Mouse (Mus musculus): ENCODE results near the gene Cfap299. TPM values are rescaled to one million over a fixed set of nuclear protein-coding genes. Genes with fewer than 3 reads are reported as not detected.
"Not testable (repeated sequence)": the region's sequence is repeated elsewhere in the genome, so short reads cannot be mapped to it uniquely, and the experiment has no call there.

Gene Cfap299
- total RNA-seq (2021), result 1 to 10 TPM in 1 of 2 experiments, under 1 TPM in 1; 0.70 to 1.5 TPM

GRCm38 (mm10) chr5:98328848-98329624 lies at the start of gene Cfap299:
Cfap299 (plus strand) TSS chr5:98329304.
- DNase-seq, result peak; percentile 86
- intact Hi-C loops (cut with DNase I), result loop anchor here (5.0 to 10.0 kb wide), 2 partner anchors 134 to 1202 kb away; no protein-coding TSS in a partner anchor

- DNase-seq, result no peak
- intact Hi-C loops (cut with DNase I), result no loop called here
Observed at GRCm38 (mm10) chr5:98281993-98282392, 47.1 kb upstream of the Cfap299 start.

- DNase-seq, result peak; percentile 17
Observed at GRCm38 (mm10) chr5:98283696-98284478, 45.2 kb upstream of the Cfap299 start.

GRCm38 (mm10) chr5:98290642-98291041 lies 38.5 kb upstream of the Cfap299 start:
- no peak for DNase-seq
- intact Hi-C loops (cut with DNase I), result no loop called here

More at GRCm38 (mm10) chr5:98283696-98284478, 45.2 kb upstream of the Cfap299 start:
- intact Hi-C loops (cut with DNase I), result no loop called here

GRCm38 (mm10) chr5:98292388-98293048 lies 36.6 kb upstream of the Cfap299 start:
- intact Hi-C loops (cut with DNase I), result no loop called here

GRCm38 (mm10) chr5:98293049-98293715 lies 35.9 kb upstream of the Cfap299 start:
- no peak for DNase-seq
- intact Hi-C loops (cut with DNase I), result no loop called here

More at GRCm38 (mm10) chr5:98292388-98293048, 36.6 kb upstream of the Cfap299 start:
- no peak for DNase-seq

- intact Hi-C loops (cut with DNase I), result no loop called here
- DNase-seq, result no peak
Observed at GRCm38 (mm10) chr5:98300079-98300478, 29.0 kb upstream of the Cfap299 start.

GRCm38 (mm10) chr5:98305673-98306072 lies 23.4 kb upstream of the Cfap299 start:
- DNase-seq, result no peak
- intact Hi-C loops (cut with DNase I), result no loop called here

GRCm38 (mm10) chr5:98306528-98306927 lies 22.6 kb upstream of the Cfap299 start:
- intact Hi-C loops (cut with DNase I), result no loop called here
- DNase-seq, result no peak

- DNase-seq, result no peak
- intact Hi-C loops (cut with DNase I), result loop anchor here (5.0 to 10.0 kb wide), 2 partner anchors 132 to 1199 kb away; no protein-coding TSS in a partner anchor
Observed at GRCm38 (mm10) chr5:98326625-98327024, 2.5 kb upstream of the Cfap299 start.

- intact Hi-C loops (cut with DNase I), result loop anchor here (10.0 kb wide), 3 partner anchors 811 to 1551 kb away; no protein-coding TSS in a partner anchor
- DNase-seq, result not testable (repeated sequence)
Observed at GRCm38 (mm10) chr5:98343751-98344150, 14.6 kb downstream of the Cfap299 start.

- intact Hi-C loops (cut with DNase I), result loop anchor here (10.0 kb wide), 3 partner anchors 810 to 1550 kb away; no protein-coding TSS in a partner anchor
- DNase-seq, result no peak
Observed at GRCm38 (mm10) chr5:98344581-98344980, 15.5 kb downstream of the Cfap299 start.

- no peak for DNase-seq
- intact Hi-C loops (cut with DNase I), result loop anchor here (10.0 kb wide), 3 partner anchors 809 to 1549 kb away; no protein-coding TSS in a partner anchor
Observed at GRCm38 (mm10) chr5:98346067-98346466, 17.0 kb downstream of the Cfap299 start.

- DNase-seq, result peak; percentile 81
- intact Hi-C loops (cut with DNase I), result loop anchor here (2.0 to 10.0 kb wide), 4 partner anchors 514 to 1546 kb away; no protein-coding TSS in a partner anchor
Observed at GRCm38 (mm10) chr5:98348605-98349004, 19.5 kb downstream of the Cfap299 start.

- intact Hi-C loops (cut with DNase I), result no loop called here
- no peak for DNase-seq
Observed at GRCm38 (mm10) chr5:98359912-98360311, 30.8 kb downstream of the Cfap299 start.

- intact Hi-C loops (cut with DNase I), result no loop called here
Observed at GRCm38 (mm10) chr5:98360792-98361419, 31.8 kb downstream of the Cfap299 start.

GRCm38 (mm10) chr5:98363428-98363827 lies 34.3 kb downstream of the Cfap299 start:
- intact Hi-C loops (cut with DNase I), result no loop called here
- no peak for DNase-seq

More at GRCm38 (mm10) chr5:98360792-98361419, 31.8 kb downstream of the Cfap299 start:
- DNase-seq, result no peak

GRCm38 (mm10) chr5:98365340-98365739 lies 36.2 kb downstream of the Cfap299 start:
- intact Hi-C loops (cut with DNase I), result no loop called here
- DNase-seq, result no peak

GRCm38 (mm10) chr5:98368822-98369221 lies 39.7 kb downstream of the Cfap299 start:
- DNase-seq, result peak; percentile 17
- intact Hi-C loops (cut with DNase I), result no loop called here

All from left cerebral cortex, postnatal 4 days (tissue).